Mouse (Mus musculus) kidney, adult 9 months (tissue): ENCODE measurements at regions not wholly inside any gene's neighbourhood (a gene's known extent, or its start where the extent isn't known, plus 50 kb on each side); places are given as distances from the start of the nearest gene placed in this dataset.

ENCODE experiments used
- DNase-seq: peaks from one replicate; pipeline ENCODE4 v3.0.0; 2022

- DNase-seq = no peak
Observed at GRCm38 (mm10) chr8:28117997-28118778, 670.7 kb downstream of the Poteg start.

- no peak for DNase-seq
Observed at GRCm38 (mm10) chr8:28125021-28125420, 677.6 kb downstream of the Poteg start.

GRCm38 (mm10) chr8:28141916-28142315 is 694.4 kb downstream of the Poteg start:
- DNase-seq = no peak

- peak; percentile 19 for DNase-seq
Observed at GRCm38 (mm10) chr8:28148599-28149452, 701.4 kb downstream of the Poteg start.

GRCm38 (mm10) chr8:28149453-28149767 is 701.9 kb downstream of the Poteg start:
- DNase-seq = no peak

- DNase-seq = no peak
Observed at GRCm38 (mm10) chr8:28160651-28161050, 713.2 kb downstream of the Poteg start.

- DNase-seq = no peak
Observed at GRCm38 (mm10) chr8:28168036-28168435, 720.6 kb downstream of the Poteg start.

- no peak for DNase-seq
Observed at GRCm38 (mm10) chr8:28171456-28171855, 724.0 kb downstream of the Poteg start.

GRCm38 (mm10) chr8:28195943-28196342 is 748.5 kb downstream of the Poteg start:
- peak; percentile 16 for DNase-seq

GRCm38 (mm10) chr8:28235562-28235961 is 788.1 kb downstream of the Poteg start:
- DNase-seq = no peak

GRCm38 (mm10) chr8:28239411-28239810 is 791.9 kb downstream of the Poteg start:
- no peak for DNase-seq

- DNase-seq = no peak
Observed at GRCm38 (mm10) chr8:28252399-28253240, 805.1 kb downstream of the Poteg start.

- DNase-seq = no peak
Observed at GRCm38 (mm10) chr8:28267277-28267676, 819.8 kb downstream of the Poteg start.

- DNase-seq = no peak
Observed at GRCm38 (mm10) chr8:28284257-28284656, 836.8 kb downstream of the Poteg start.

- peak; percentile 36 for DNase-seq
Observed at GRCm38 (mm10) chr8:28298896-28299793, 851.7 kb downstream of the Poteg start.

- DNase-seq = peak; percentile 27
Observed at GRCm38 (mm10) chr8:28317081-28317480, 869.6 kb downstream of the Poteg start.

GRCm38 (mm10) chr8:28333388-28333787 is 885.9 kb downstream of the Poteg start:
- peak; percentile 50 for DNase-seq

- DNase-seq = no peak
Observed at GRCm38 (mm10) chr8:28337484-28337883, 890.0 kb downstream of the Poteg start.

GRCm38 (mm10) chr8:28341236-28341635 is 893.8 kb downstream of the Poteg start:
- DNase-seq = no peak

- no peak for DNase-seq
Observed at GRCm38 (mm10) chr8:28366470-28366869, 919.0 kb downstream of the Poteg start.

GRCm38 (mm10) chr8:28367361-28367760 is 919.9 kb downstream of the Poteg start:
- no peak for DNase-seq

GRCm38 (mm10) chr8:28371752-28372151 is 924.3 kb downstream of the Poteg start:
- no peak for DNase-seq
